Mouse (Mus musculus) ovary, adult 18-20 months (tissue): Measurements from ENCODE around the gene Clcn1.

Experiments used
- DNase-seq: peaks from one replicate; pipeline ENCODE4 v3.0.0; 2022; ENCODE audit warnings: low spot score, mixed read lengths

Clcn1 gene

GRCm38 (mm10) chr6:42364607-42365006, 78.1 kb downstream of the Clcn1 start:
- no peak for DNase-seq

GRCm38 (mm10) chr6:42365215-42365614, 78.7 kb downstream of the Clcn1 start:
- no peak for DNase-seq
